Mouse (Mus musculus) thymus, adult 2 months (tissue): ENCODE results near the gene Tspan5.

Experiments
- CTCF ChIP-seq: fragments of 200-500 bp; IDR thresholded peaks from 2 replicates; pipeline ENCODE4 v1.5.1; 2012; ENCODE audit warnings: mild to moderate bottlenecking, control low read depth, low read length, moderate library complexity, borderline replicate concordance; ENCODE audit not compliant: control insufficient read depth, poor library complexity, insufficient read depth; ENCODE audit errors: extremely low read depth
- POLR2A ChIP-seq: fragments of 200-500 bp; IDR thresholded peaks from 2 replicates; pipeline ENCODE4 v1.6.1; 2012; ENCODE audit warnings: mild to moderate bottlenecking, low read length, control low read depth, moderate library complexity; ENCODE audit not compliant: control insufficient read depth, poor library complexity, insufficient read depth; ENCODE audit errors: extremely low read depth

- no peak for TF ChIP-seq CTCF
- TF ChIP-seq POLR2A = no peak
These were observed 54.6 kb downstream of the Tspan5 start for GRCm38 (mm10) chr3:138796583-138796982.
